Mouse (Mus musculus): ENCODE results near the gene Nsmf. TPM values are rescaled to one million over a fixed set of nuclear protein-coding genes. Genes with fewer than 3 reads are reported as not detected.

Gene Nsmf
- 26.2 TPM for polyA plus RNA-seq (2017; shearing (Covaris generic))

GRCm38 (mm10) chr2:25054221-25055067 is at the start of gene Nsmf:
Gene Nsmf (plus strand): TSS chr2:25054355.

DNA sequence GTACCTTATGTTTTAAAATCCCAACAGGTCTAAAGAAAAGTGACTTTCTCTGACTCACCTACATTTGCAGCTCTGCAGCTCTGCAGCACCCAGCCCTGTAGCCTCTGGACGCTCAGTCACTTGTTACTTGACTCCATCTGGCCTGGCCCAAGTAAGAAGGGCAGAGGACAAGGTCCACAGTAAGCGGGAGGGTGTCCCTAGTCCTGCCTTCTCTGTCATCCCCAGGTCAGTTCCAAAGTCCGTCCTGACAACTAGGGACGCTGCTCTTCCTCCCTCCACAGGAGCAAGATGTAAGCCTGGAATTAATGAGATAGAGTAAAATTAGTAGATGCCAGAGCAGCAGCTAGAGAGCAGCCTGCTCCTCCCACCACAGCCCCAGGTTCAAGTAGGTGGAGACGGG is 25.9 kb downstream of the Nsmf start, which contains the start of gene Entpd8:
Gene Entpd8, plus strand, starts transcription at position 229 of the 400 bp plus-strand sequence.

GRCm38 (mm10) chr2:25095109-25095850 is 41.1 kb downstream of the Nsmf start, which contains the start of gene Noxa1:
Gene Noxa1 (minus strand): TSS chr2:25095149.

Other genes starting within 250 kb of the Nsmf start
- gene Ehmt1, start 134.7 kb upstream of the Nsmf start, polyA plus RNA-seq (2017; shearing (Covaris generic)): 41.2 TPM
- gene Arrdc1, start 119.1 kb upstream of the Nsmf start, polyA plus RNA-seq (2017; shearing (Covaris generic)): 173 TPM
- gene Zmynd19, start 104.6 kb upstream of the Nsmf start, polyA plus RNA-seq (2017; shearing (Covaris generic)): 16.1 TPM
- 13.5 TPM for gene Dph7, start 92.0 kb upstream of the Nsmf start, polyA plus RNA-seq (2017; shearing (Covaris generic))
- gene Mrpl41, start 79.3 kb upstream of the Nsmf start, polyA plus RNA-seq (2017; shearing (Covaris generic)): 74.5 TPM
- 77.5 TPM for gene Pnpla7, start 78.3 kb upstream of the Nsmf start, polyA plus RNA-seq (2017; shearing (Covaris generic))
- gene Entpd8, start 25.9 kb downstream of the Nsmf start, polyA plus RNA-seq (2017; shearing (Covaris generic)): not detected
- 0.24 TPM for gene Noxa1, start 40.8 kb downstream of the Nsmf start, polyA plus RNA-seq (2017; shearing (Covaris generic))
- gene Nrarp, start 126.4 kb downstream of the Nsmf start, polyA plus RNA-seq (2017; shearing (Covaris generic)): 8.6 TPM
- gene Tor4a, start 142.5 kb downstream of the Nsmf start, polyA plus RNA-seq (2017; shearing (Covaris generic)): 32.6 TPM
- 86.6 TPM for gene Nelfb, start 157.1 kb downstream of the Nsmf start, polyA plus RNA-seq (2017; shearing (Covaris generic))
- gene Stpg3, start 160.3 kb downstream of the Nsmf start, polyA plus RNA-seq (2017; shearing (Covaris generic)): 0.68 TPM
- gene Fam166a, start 164.4 kb downstream of the Nsmf start, polyA plus RNA-seq (2017; shearing (Covaris generic)): not detected
- gene Tubb4b, start 170.3 kb downstream of the Nsmf start, polyA plus RNA-seq (2017; shearing (Covaris generic)): 119 TPM
- not detected for gene Slc34a3, start 180.0 kb downstream of the Nsmf start, polyA plus RNA-seq (2017; shearing (Covaris generic))
- not detected for gene Rnf224, start 182.4 kb downstream of the Nsmf start, polyA plus RNA-seq (2017; shearing (Covaris generic))
- not detected for gene Rnf208, start 187.9 kb downstream of the Nsmf start, polyA plus RNA-seq (2017; shearing (Covaris generic))
- not detected for gene Cysrt1, start 188.1 kb downstream of the Nsmf start, polyA plus RNA-seq (2017; shearing (Covaris generic))
- 5.2 TPM for gene AL732309.1, start 192.5 kb downstream of the Nsmf start, polyA plus RNA-seq (2017; shearing (Covaris generic))
- 13.5 TPM for gene Tmem203, start 201.1 kb downstream of the Nsmf start, polyA plus RNA-seq (2017; shearing (Covaris generic))
- 25.6 TPM for gene Tprn, start 208.3 kb downstream of the Nsmf start, polyA plus RNA-seq (2017; shearing (Covaris generic))
- gene Ssna1, start 218.1 kb downstream of the Nsmf start, polyA plus RNA-seq (2017; shearing (Covaris generic)): 64.4 TPM
- 76.4 TPM for gene Anapc2, start 218.1 kb downstream of the Nsmf start, polyA plus RNA-seq (2017; shearing (Covaris generic))
- gene Tmem210, start 233.8 kb downstream of the Nsmf start, polyA plus RNA-seq (2017; shearing (Covaris generic)): 0.91 TPM
- gene Lrrc26, start 235.6 kb downstream of the Nsmf start, polyA plus RNA-seq (2017; shearing (Covaris generic)): not detected